Mouse (Mus musculus) cerebellum, adult 2 months (tissue): ENCODE results near the gene Itpr3.

Experiments
- CTCF ChIP-seq: fragments of 200-500 bp; IDR thresholded peaks from 2 replicates; pipeline ENCODE4 v1.5.1; 2011; ENCODE audit warnings: low read depth, mild to moderate bottlenecking, control low read depth, low read length, moderate library complexity, borderline replicate concordance; ENCODE audit not compliant: insufficient read depth
- POLR2A ChIP-seq: fragments of 200-500 bp; IDR thresholded peaks from 2 replicates; pipeline ENCODE4 v1.6.1; 2011; ENCODE audit warnings: low read length, control low read depth, borderline replicate concordance; ENCODE audit not compliant: insufficient read depth

DNA sequence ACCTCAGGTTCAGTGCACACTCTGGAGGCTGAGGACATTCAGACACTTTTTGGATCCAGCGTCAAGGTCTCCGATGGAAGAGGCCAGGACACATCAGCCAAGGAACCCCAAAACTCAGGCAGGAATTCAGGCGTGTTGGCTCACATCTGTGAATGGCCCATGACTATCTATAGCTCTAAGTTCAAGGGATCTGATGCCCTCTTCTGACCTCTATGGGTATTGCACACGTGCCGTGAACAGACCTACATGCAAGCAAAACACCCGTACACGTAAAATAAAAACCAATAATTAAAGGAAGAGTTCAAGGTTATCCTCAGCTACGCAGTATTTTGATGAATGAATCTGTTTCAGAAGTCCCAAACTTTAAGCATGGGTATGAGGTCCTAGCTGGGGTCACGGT, 49.6 kb downstream of the Itpr3 start:
- TF ChIP-seq CTCF, result peak; percentile 51; the same call in 1 of the 2 replicates
- TF ChIP-seq POLR2A, result no peak
